Mouse (Mus musculus) lung, embryonic 16.5 days (tissue): ENCODE results near the gene Dock4. TPM values are rescaled to one million over a fixed set of nuclear protein-coding genes. Genes with fewer than 3 reads are reported as not detected.
A peak's percentile ranks its signal among the peaks of the same experiment; 100 is the strongest.

Experiments used
- ATAC-seq: fragments of 200-750 bp; cut with Nextera tagmentation; 2 replicates; pipeline ENCODE4 v1.8.0; 2017; ENCODE audit warnings: low read depth, mild to moderate bottlenecking, moderate library complexity
- H3K27ac ChIP-seq: fragments of 300-500 bp; sonication (generic); 2 replicates; pipeline ENCODE4 v1.5.1; 2014; ENCODE audit warnings: mild to moderate bottlenecking, control low read depth, low read length
- H3K27me3 ChIP-seq: fragments of 300-500 bp; sonication (generic); 2 replicates; pipeline ENCODE4 v1.6.1; 2014; ENCODE audit warnings: low read depth, low read length, mixed read lengths; ENCODE audit not compliant: control insufficient read depth, insufficient read depth
- H3K36me3 ChIP-seq: fragments of 300-500 bp; sonication (generic); 2 replicates; pipeline ENCODE4 v1.6.1; 2014; ENCODE audit warnings: low read length; ENCODE audit not compliant: control insufficient read depth, insufficient read depth
- H3K4me1 ChIP-seq: fragments of 300-500 bp; sonication (generic); replicated peaks from 2 replicates; pipeline ENCODE4 v1.6.1; 2014; ENCODE audit warnings: low read length, mixed read lengths; ENCODE audit not compliant: control insufficient read depth, insufficient read depth
- H3K4me2 ChIP-seq: fragments of 300-500 bp; sonication (generic); 2 replicates; pipeline ENCODE4 v1.6.1; 2014; ENCODE audit warnings: low read depth, low read length, control low read depth
- H3K4me3 ChIP-seq: fragments of 300-500 bp; sonication (generic); 2 replicates; pipeline ENCODE4 v1.5.1; 2014; ENCODE audit warnings: mild to moderate bottlenecking, low read length, control low read depth
- H3K9ac ChIP-seq: fragments of 300-500 bp; sonication (generic); 2 replicates; pipeline ENCODE4 v1.6.1; 2014; ENCODE audit warnings: low read length, control low read depth
- H3K9me3 ChIP-seq: fragments of 300-500 bp; sonication (generic); 2 replicates; pipeline ENCODE4 v1.6.1; 2016; ENCODE audit warnings: low read length; ENCODE audit not compliant: control insufficient read depth
- WGBS: fragments of 180-500 bp; shearing (Covaris S2); extraction: QIAGEN DNeasy Blood & Tissue Kit; methylation state at CpG from one replicate; pipeline ENCODE4 v1.1.7; 2014; 5-methylcytosine and 5-hydroxymethylcytosine counted together
- polyA plus RNA-seq: library from polyadenylated mRNA; unstranded; fragments of >200 nt; fragmentation: Nextera tagmentation; extraction: Ambion mirVana; gene quantifications from 2 replicates; pipeline ENCODE4 v1.2.1, GENCODE M21; 2015

The Dock4 gene
- polyA plus RNA-seq, 1 experiment from 2014 or later = 28.4 TPM

DNA sequence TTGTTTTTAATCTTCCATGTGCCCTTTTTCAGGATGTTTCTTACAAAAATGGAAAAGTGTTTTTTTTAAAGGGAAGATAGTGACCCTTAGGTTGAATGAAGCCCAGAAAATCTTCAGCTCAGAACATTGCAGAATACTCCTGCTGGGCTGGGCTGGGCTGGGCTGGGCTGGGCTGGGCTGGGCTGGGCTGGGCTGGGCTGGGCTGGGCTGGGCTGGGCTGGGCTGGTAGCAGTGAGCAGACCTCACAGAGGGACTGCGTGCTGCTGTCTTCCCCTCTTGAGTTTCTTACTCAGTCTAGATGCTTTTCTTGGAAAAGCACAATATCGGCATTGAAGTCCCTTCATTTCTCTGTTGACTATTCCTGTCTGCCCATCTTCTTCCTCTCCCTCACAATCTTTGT lies 350.0 kb downstream of the Dock4 start:
- Histone ChIP-seq H3K4me2 (no peak overlapping the region), H3K4me3 (no peak overlapping the region), H3K27me3 (no peaks in the 10 kb centered on the region), H3K9me3 (no peaks in the 10 kb centered on the region), H3K4me1 (peaks cover 13% of the 10 kb centered on the region), H3K27ac (no peak overlapping the region), H3K9ac (no peak overlapping the region), H3K36me3 (no peaks in the 10 kb centered on the region)
- ATAC-seq = 0 out of 2 replicates have a peak, but pooled peaks have one; percentile 39
- WGBS = 30% methylated on average over 2 of the region's 2 CpGs

DNA sequence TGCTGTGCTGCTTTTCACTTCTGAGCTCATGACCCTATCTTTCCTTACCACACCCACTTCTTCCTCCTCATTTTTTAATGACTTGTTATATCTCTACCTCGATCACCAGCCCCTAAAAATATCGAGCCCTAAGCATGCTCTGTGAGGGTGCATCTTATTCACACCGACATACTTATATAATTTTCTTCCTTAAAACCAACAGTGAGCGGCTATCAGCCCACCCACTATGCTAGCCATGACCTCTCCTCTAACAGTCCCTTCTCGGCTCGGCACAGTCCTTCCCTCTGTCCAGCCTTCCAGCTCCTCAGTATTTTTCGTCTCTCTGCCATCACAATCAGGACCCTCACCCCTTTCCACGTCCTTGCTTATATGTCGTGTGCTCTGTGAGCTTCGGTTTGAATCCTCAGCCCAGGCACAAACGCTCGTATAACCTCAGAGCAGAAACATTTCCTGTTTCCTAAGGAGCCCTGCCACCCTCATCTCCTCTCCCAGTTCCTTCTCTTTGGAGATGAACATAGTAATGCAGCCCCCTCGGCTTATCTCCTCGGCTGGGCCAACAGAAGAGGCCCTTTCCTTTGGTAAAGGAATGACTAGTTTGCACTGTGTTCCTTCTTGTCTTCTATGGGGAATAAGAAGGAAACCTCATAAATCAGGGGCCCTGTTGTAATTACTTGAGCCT lies 351.2 kb downstream of the Dock4 start:
- ATAC-seq = 0 out of 2 replicates have a peak, but pooled peaks have one; percentile 16
- peak overlapping the region; percentile 80 for H3K27ac ChIP-seq

DNA sequence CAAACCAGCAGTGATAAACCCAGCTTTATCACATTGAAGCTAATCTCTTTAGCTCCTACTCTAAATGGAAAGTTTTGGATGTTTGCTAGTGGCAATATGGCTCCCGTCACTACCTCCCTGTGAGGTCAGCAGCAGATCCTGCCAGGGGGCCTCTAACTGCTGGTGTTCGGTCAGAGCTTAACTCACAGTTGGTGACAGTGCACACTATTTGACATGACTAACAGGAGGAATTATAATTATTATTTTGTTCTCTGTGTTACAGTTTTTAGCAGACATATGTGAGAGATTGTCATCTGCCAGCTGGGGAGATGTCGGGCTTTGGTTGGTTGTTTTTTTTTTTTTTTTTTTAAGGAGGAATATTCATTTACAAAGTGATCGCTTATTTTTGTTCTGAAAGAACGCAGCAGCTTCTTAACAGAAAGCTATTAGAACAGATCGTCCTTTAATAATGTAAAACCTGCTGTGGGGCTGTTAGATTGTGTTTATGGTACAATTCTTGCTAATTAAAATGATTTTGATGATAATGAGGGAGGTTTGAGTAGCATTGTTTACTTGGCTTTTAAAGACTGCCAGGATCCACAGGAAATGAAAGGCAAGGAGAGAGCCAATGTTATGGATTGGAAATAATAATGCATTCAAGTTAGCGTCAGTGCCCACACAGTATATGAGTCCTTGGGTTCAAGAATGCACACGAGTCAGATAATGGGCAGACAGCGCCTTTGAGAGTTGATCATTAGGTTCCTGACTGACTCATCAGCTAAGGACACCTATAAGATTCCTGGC lies 352.0 kb downstream of the Dock4 start:
- peaks cover 13% of the 10 kb centered on the region for H3K4me1 ChIP-seq
- no peak overlapping the region for H3K4me3 ChIP-seq
- 54% methylated on average over 9 of the region's 9 CpGs for WGBS
- ATAC-seq = peak; percentile 86
- H3K9ac ChIP-seq = no peak overlapping the region
- H3K27me3 ChIP-seq = no peaks in the 10 kb centered on the region
- peak overlapping the region; percentile 80 for H3K27ac ChIP-seq
- H3K36me3 ChIP-seq = no peaks in the 10 kb centered on the region
- no peak overlapping the region for H3K4me2 ChIP-seq
- H3K9me3 ChIP-seq = no peaks in the 10 kb centered on the region

More for the DNA sequence above, 351.2 kb downstream of the Dock4 start:
- 29% methylated on average over 14 of the region's 14 CpGs for WGBS
- Histone ChIP-seq H3K27me3 (no peaks in the 10 kb centered on the region), H3K36me3 (no peaks in the 10 kb centered on the region), H3K4me3 (no peak overlapping the region), H3K4me1 (peaks cover 13% of the 10 kb centered on the region), H3K9me3 (no peaks in the 10 kb centered on the region), H3K9ac (no peak overlapping the region), H3K4me2 (no peak overlapping the region)

DNA sequence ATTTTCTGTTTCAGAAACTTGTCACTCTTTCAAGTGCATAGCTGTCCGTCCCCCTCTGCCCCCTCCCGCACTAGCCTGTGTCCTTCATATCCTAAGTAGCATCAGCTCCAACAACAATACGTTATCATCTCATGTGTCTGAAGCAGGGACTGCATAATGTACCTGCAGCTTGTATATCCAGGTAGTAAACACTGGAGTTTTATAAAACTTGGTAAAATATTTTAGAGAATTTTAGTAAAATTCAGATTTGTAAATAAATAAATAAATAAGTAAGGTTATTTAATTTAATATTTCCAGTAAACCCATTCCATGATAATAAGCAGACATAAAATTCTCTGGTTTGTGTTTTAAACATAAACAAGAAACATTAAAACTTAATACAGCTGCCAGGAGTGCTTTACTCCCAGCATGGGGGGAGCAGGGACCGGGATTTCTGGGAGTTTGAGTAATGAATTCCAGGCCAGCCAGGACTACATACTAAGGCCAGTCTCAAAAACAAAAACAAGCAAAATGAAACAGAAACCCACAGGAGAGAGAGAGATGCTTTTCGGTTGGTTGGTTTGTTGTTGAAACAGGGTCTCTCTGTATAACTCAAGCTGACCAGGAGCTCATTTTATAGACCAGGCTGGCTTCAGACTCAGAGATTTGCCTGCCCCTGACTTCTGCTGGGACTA lies 352.7 kb downstream of the Dock4 start:
- Histone ChIP-seq H3K4me3 (no peak overlapping the region), H3K4me1 (peaks cover 13% of the 10 kb centered on the region), H3K9me3 (no peaks in the 10 kb centered on the region), H3K36me3 (no peaks in the 10 kb centered on the region), H3K9ac (no peak overlapping the region), H3K27me3 (no peaks in the 10 kb centered on the region), H3K4me2 (no peak overlapping the region), H3K27ac (no peak overlapping the region)
- no peak for ATAC-seq
- 81% methylated on average over 5 of the region's 5 CpGs for WGBS

GRCm38 (mm10) chr12:40801456-40801855 lies 355.7 kb downstream of the Dock4 start:
- WGBS = 59% methylated on average over 3 of the region's 3 CpGs
- Histone ChIP-seq H3K27ac (no peak overlapping the region), H3K4me1 (peaks cover 13% of the 10 kb centered on the region), H3K27me3 (no peaks in the 10 kb centered on the region), H3K4me3 (no peak overlapping the region), H3K4me2 (no peak overlapping the region), H3K36me3 (0 out of 2 replicates have a peak, but pooled peaks cover 2% of the 10 kb centered on the region), H3K9ac (no peak overlapping the region), H3K9me3 (no peaks in the 10 kb centered on the region)
- no peak for ATAC-seq

DNA sequence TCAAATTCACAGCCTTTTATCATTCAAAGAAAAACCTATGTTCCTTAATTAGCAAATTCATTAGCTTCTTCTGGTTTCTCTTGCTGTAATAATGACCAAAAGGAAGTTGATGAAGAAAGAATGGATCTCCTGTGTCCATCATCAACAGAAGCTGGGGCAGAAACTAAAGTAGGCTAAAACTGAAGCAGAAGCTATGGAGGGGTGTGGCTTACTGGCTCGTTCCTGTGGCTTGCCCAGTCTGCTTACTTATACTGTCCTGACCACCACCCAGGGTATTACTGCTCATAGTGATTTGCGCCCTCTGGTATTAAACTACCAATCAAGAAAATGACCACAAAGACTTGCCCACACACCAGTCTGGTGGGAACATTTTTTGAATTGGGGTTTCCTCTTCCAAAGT lies 359.5 kb downstream of the Dock4 start:
- 72% methylated on average over 2 of the region's 2 CpGs for WGBS
- ATAC-seq = no peak

DNA sequence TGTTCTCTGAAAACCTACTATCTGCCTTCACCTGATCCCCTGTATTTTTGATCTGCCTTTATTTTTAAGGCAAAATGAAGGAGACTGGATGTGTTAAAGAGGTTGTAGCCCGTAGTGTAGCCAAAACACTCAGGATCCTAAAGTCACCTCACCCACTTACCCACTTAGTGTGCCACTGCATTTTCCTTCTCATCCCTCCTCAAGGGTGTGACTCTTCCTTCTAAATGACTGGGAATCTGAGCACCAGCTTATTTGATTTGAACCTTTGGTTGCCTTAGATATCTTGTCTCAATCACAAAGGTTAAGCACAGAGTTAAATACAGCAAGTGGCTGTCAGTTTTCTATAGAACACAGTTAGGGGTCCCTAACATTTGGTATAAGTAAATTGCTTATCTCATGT lies 362.2 kb downstream of the Dock4 start:
- no peaks in the 10 kb centered on the region for H3K9me3 ChIP-seq
- no peak overlapping the region for H3K27ac ChIP-seq
- no peak overlapping the region for H3K9ac ChIP-seq
- ATAC-seq = no peak
- 81% methylated on average over 1 of the region's 1 CpGs for WGBS
- no peaks in the 10 kb centered on the region for H3K4me1 ChIP-seq
- H3K4me2 ChIP-seq = no peak overlapping the region
- H3K4me3 ChIP-seq = no peak overlapping the region
- no peaks in the 10 kb centered on the region for H3K27me3 ChIP-seq
- peaks cover 4% of the 10 kb centered on the region; the same call in 1 of the 2 replicates for H3K36me3 ChIP-seq

More for the DNA sequence above, 359.5 kb downstream of the Dock4 start:
- Histone ChIP-seq H3K4me2 (no peak overlapping the region), H3K4me1 (no peaks in the 10 kb centered on the region), H3K36me3 (0 out of 2 replicates have a peak, but pooled peaks cover 4% of the 10 kb centered on the region), H3K9ac (no peak overlapping the region), H3K4me3 (no peak overlapping the region), H3K27me3 (no peaks in the 10 kb centered on the region), H3K9me3 (no peaks in the 10 kb centered on the region), H3K27ac (no peak overlapping the region)

DNA sequence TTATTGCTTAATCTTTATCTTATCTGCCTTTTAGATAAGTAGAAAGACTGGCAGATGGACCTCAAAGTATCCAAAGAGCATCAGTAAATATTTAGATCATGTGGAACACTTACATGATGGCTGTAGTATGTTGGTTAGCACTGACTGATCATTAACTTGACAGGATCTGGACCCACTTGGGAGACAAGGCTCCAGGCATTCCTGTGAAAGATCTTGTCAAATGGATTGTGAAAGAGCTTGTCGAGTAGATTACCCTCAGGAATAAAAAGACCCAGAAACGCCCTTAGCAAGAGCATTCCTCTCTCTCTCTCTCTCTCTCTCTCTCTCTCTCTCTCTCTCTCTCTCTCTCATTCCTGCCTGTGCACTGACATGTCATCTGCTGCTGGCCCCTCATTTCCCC lies 367.7 kb downstream of the Dock4 start:
- Histone ChIP-seq H3K27ac (no peak overlapping the region; the same call in 1 of the 2 replicates), H3K4me3 (no peak overlapping the region), H3K36me3 (no peaks in the 10 kb centered on the region; the same call in 1 of the 2 replicates), H3K27me3 (no peaks in the 10 kb centered on the region), H3K4me1 (peaks cover 3% of the 10 kb centered on the region; the same call in 1 of the 2 replicates), H3K4me2 (no peak overlapping the region), H3K9me3 (no peaks in the 10 kb centered on the region), H3K9ac (no peak overlapping the region)
- ATAC-seq = peak; percentile 75
- WGBS = 17% methylated on average over 2 of the region's 2 CpGs
